In the genomic region with DNA sequence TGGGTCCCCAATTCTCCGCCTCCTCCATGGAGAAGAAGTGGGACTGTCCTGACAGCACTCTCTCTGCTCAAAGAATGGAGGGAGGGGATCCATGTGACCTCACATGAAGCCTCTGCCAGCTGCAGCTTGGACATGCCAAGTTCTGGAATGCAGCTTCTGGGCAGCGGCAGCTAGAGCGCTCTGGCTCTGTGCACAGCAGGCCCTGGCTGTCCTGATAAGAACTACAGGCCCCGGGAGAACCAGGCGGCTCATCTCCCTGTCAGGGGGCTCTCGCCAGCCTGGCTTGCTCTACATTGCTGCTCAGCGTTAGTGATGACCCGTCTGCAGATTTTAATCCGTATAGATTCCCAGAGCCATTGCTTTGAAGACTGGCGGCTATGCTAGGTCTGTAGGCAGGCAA, we compare ENCODE assay signal across 10 mouse cellular contexts. TPM values are rescaled to one million over a fixed set of nuclear protein-coding genes. Genes with fewer than 3 reads are reported as not detected.
DNase-seq lines count a peak whose midpoint lies in the region; ATAC-seq and TF ChIP-seq lines count a peak whose summit lies in the region.
"Had no signal": no experiment of that assay in that cellular context is flagged by ENCODE, and none has a peak within 500 bp of the region (broad histone marks: within the 10 kb centered on the region; RNA-seq: fewer than 3 reads in every experiment).

No protein-coding gene starts in this region.

- H3K79me2 ChIP-seq in heart, adult 2 months (replicated peaks; ENCODE audit: control insufficient read depth, insufficient read depth, low read length): no peaks in the 10 kb centered on the region

- H3K9ac ChIP-seq in heart, adult 2 months (ENCODE audit: low read depth, low read length): no peak overlapping the region
- no peak overlapping the region for H3K9ac ChIP-seq in forebrain, postnatal 0 days

- TF ChIP-seq EP300 in heart, adult 2 months (IDR thresholded peaks at IDR 0.05; ENCODE audit: insufficient read depth, low read depth, low read length): 0 out of 2 replicates have a peak, but pooled peaks have one; percentile 7

- intact Hi-C loops in heart, adult 2 months (cut with DNase I): no loop called here
- intact Hi-C loops in heart, postnatal 25 days (cut with DNase I): no loop called here

- H3K9me3 ChIP-seq in forebrain, postnatal 0 days (ENCODE audit: low read length): no peaks in the 10 kb centered on the region

- H3K4me3 ChIP-seq in heart, adult 2 months: no peak overlapping the region
- H3K4me3 ChIP-seq in forebrain, postnatal 0 days (ENCODE audit: low read depth, low read length): no peak overlapping the region

- no peak for TF ChIP-seq POLR2A in heart, adult 2 months (IDR thresholded peaks at IDR 0.05; ENCODE audit: insufficient read depth, low read depth, low read length)

- no peaks in the 10 kb centered on the region for H3K4me1 ChIP-seq in heart, adult 2 months (ENCODE audit: control insufficient read depth, insufficient read depth, low read length)
- no peaks in the 10 kb centered on the region for H3K4me1 ChIP-seq in forebrain, postnatal 0 days (ENCODE audit: insufficient read depth)

- no peak overlapping the region for H3K4me2 ChIP-seq in forebrain, postnatal 0 days (ENCODE audit: low read depth)

- H3K27ac ChIP-seq in heart, adult 2 months: no peak overlapping the region
- H3K27ac ChIP-seq in forebrain, postnatal 0 days (ENCODE audit: low read depth, low read length): no peak overlapping the region

- no peaks in the 10 kb centered on the region for H3K27me3 ChIP-seq in heart, adult 2 months (ENCODE audit: control insufficient read depth, insufficient read depth, low read length)
- no peaks in the 10 kb centered on the region for H3K27me3 ChIP-seq in forebrain, postnatal 0 days (ENCODE audit: insufficient read depth, low read length)

- 14% methylated on average over 10 of the region's 10 CpGs for WGBS in heart, adult 2 months
- WGBS in forebrain, postnatal 0 days: 11% methylated on average over 10 of the region's 10 CpGs

- ATAC-seq in forebrain, postnatal 0 days: peak; percentile 49

- DNase-seq in heart, adult 2 months: peak; percentile 41 to 57
- no peak for DNase-seq in heart, postnatal 25 days (ENCODE audit: low spot score)
- peak; percentile 35 for DNase-seq in Muller cell, postnatal 12 days (ENCODE audit: inconsistent ontology term)
- peak; percentile 26 for DNase-seq in forebrain, postnatal 0 days
- peak; percentile 10 to 19 for DNase-seq in layer of hippocampus, postnatal 10 days (ENCODE audit: low spot score in 2 of 2)
- DNase-seq in spleen, postnatal 14 days (ENCODE audit: low spot score in 2 of 2): no peak
- no peak for DNase-seq in urinary bladder, postnatal 4 days (ENCODE audit: low spot score in 2 of 2)
- DNase-seq in right cerebral cortex, postnatal 36 days (ENCODE audit: low spot score in 2 of 2): no peak
- DNase-seq: kidney, postnatal 25 days had no signal

- no peaks in the 10 kb centered on the region for H3K36me3 ChIP-seq in heart, adult 2 months (ENCODE audit: control insufficient read depth, insufficient read depth, low read length)
- no peaks in the 10 kb centered on the region for H3K36me3 ChIP-seq in forebrain, postnatal 0 days (ENCODE audit: insufficient read depth)

- TF ChIP-seq CTCF in heart, adult 2 months (IDR thresholded peaks at IDR 0.05): peak; percentile 61
- 0 out of 2 replicates have a peak, but pooled peaks have one; percentile 11 for TF ChIP-seq CTCF in forebrain, postnatal 0 days (IDR thresholded peaks at IDR 0.05; ENCODE audit: low read depth)

RNA-seq across cellular contexts. Expression of gene 4932438H23Rik, which starts 44.6 kb away (rescaled TPM):
- under 1 TPM in 1 of 2 experiments, not detected in 1; 0.14 TPM for total RNA-seq in heart, adult 2 months (2021)
- 0.06 and 0.12 TPM in 2 replicates for polyA plus RNA-seq in heart, adult 2 months (2012; rRNA removed)
- not detected for total RNA-seq in heart, postnatal 25 days (2021)
- 1.2 and 1.4 TPM in 2 replicates for total RNA-seq in forebrain, postnatal 0 days (2014; rRNA removed)
- 0.43 and 0.81 TPM in 2 replicates for polyA plus RNA-seq in forebrain, postnatal 0 days (2015; fragmentation: Nextera tagmentation; extraction: Ambion mirVana)
- 1 to 10 TPM; 1.3 to 1.4 TPM for total RNA-seq in layer of hippocampus, postnatal 10 days (2021)
- total RNA-seq: monocyte, adult 5-6 weeks had no signal

Comparison
In these comparisons a context has a peak if more than half of its experiments do, and no peak if none do; other contexts are left out.
1. DNase-seq: peak in heart, adult 2 months (2 of 2), Muller cell, postnatal 12 days (single experiment), forebrain, postnatal 0 days (single experiment) and layer of hippocampus, postnatal 10 days (2 of 2); none in heart, postnatal 25 days (single experiment), spleen, postnatal 14 days (0 of 2), urinary bladder, postnatal 4 days (0 of 2) and right cerebral cortex, postnatal 36 days (0 of 2).